Mouse (Mus musculus): ENCODE measurements at regions not wholly inside any gene's neighbourhood (a gene's known extent, or its start where the extent isn't known, plus 50 kb on each side); places are given as distances from the start of the nearest gene placed in this dataset.

DNA sequence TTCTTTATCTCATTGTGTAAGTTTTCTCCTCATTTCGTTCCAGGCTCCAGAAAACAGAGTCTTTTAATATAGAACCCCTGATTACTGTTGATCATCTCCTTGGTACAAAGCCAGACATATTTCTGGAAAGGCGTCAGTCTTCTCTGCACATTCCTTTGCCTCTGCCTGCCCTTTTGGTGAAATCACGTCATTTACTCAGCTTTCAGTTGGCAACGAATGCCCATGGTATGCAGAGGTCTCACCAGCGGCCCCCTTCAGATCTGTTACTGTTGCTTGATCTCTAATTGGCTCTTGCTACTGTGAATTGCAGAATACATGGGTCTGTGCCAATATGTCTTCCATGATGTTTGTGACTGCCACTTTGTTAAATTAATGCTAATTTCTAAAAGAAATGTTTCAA lies 412.0 kb upstream of the Pitx2 start:
- no peak for DNase-seq

DNA sequence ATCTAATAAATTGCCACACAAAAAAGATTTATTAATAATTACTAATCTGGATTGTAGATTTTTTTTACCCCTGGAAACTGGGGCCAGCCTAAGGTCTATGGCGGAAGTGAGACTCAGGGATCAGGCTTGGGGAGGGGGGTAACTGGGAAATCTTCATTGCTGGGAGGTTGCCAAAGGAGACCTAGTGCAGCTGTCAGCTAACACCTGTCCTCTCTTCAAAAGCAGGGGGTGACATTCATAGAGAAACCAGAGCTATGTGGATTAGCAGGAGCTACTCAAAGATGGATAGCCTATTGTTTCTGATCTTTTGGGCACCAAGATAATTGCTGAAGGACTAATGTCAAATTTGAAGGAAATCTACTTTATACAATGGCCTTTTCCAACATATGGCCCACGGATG lies 403.7 kb upstream of the Pitx2 start:
- DNase-seq = no peak

DNA sequence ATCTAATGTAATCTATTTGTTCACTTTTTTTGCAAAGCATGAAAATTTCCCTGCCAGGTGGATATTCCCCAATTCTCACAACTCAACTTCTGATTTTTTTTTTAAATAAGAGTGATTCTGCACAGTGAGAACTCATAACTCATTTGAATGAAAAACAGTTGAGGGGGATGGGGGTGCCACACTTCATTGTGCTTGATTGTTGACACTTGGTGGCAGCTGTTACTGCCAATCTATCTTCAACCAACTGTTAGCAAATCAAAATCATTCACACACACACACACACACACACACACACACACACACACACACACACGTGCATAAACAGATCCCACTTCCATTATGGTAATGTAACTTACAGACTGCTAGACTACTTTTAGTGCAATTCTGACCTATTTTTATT lies 401.8 kb upstream of the Pitx2 start:
- no peak for DNase-seq

DNA sequence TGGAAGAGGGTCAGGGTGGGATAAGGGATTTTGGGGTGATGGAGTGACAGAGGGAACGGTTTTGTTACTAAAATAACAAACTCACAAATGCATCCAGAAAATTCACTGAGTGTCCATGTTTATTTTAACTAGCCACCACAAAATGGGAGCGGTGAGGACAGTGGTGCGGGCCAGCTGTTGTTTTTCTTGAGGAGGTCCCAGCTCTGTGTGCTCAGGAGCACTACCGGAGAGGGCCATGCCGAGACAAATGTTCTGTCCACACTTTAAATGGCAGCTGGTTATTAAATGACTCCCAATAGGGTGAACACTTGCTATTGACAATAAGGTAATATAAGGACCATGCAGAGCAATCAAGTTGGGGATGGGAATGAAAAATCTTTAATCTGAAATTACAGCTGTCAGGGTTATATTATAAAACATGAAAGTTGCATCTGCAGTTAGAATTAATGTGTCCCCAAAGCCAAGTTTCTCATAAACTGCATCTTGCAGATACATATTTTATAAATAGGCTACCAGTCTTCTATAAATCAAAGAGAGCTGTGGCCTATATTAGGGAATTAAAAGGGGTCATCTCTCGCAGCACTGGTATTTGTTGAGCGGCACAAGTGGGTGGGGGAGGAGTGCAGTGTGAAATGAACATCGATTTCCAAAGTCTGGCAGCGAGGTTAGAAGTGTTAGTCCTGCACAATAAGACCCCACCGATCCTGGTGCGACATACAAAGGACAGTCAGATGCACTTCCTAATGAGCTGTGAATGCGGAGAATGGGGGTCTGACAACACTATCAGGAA lies 370.1 kb upstream of the Pitx2 start:
- no peak for DNase-seq

DNA sequence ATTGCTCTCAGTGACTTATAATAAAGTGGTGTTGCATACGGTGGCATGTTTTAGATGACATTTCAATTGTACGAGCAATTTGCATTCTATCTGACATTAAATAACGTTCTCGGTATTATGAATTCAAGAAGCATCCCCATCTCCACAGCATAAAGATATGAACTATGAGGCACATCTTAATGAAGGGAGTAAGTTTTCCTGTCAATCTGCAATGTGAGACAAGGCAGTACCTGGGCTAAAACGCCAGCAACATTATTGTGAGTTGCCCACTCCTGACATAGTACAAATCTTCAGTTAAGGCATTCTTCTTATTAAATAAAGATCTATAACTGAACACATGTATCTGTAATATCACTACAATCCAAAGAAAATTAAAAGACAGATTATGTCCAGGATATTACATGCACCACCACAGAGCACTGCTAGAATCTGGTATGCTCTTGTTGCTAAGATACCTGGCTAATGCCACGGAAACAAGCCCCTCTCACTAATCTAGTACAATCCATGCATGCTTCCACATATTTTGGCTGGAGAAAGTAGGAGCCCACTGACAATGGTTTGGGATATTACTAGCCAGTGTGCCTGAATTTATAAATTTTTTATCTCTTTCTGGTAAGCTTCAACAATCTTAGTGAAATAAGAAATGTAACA lies 349.2 kb upstream of the Pitx2 start:
- DNase-seq = no peak

DNA sequence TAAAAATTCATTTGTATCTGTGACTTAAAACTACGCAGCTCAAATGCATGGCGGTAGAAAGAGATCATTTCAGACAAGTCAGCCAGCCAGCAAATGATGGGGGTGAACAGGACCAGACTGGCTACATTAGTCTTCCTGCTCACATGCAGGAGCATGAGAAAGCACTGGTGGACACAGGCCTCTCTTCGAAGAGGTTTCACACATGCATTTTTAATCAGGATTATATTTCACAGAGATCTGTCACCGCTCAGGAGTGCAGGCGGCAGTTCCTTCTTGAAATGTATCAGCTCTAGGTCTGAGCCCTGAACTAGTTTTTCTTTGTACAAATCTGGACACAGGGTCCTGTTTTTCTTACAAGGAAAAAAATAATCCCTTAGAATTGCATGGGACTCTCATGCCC lies 343.2 kb upstream of the Pitx2 start:
- DNase-seq = no peak

DNA sequence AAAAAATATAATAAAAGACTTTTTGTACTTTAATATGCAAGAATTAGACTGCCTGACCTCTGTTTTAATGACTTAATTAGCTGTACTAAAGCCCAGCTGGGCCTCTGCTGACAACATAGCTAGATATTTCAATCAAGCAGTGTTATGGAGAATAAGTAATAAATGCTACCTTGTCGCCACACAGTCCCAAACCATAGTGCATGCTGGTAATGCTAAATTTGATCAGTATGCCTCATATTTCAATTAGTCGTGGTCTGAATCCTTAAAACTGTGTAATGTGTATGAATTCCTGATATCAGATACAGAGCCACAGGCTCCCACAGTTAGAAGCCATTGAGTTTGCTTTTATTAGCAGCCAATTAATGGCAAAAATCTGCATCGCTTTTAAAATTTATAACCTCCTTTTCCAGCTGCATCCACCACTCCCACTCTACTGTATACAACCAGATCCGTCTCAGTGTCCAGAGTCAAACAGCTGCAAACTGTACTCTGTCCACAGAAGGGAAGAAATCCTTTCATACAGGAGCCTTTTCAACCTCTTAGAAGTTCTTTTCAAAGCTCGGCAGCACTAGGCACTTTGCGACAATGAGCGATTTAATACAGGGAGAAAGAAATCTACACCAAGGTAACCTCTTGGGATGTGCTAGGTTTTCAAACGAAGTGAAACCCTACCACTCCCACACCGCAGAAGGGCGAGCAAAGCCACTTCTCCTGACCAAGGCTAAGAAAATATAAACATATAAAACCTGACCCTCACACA lies 317.8 kb upstream of the Pitx2 start:
- DNase-seq = no peak

DNA sequence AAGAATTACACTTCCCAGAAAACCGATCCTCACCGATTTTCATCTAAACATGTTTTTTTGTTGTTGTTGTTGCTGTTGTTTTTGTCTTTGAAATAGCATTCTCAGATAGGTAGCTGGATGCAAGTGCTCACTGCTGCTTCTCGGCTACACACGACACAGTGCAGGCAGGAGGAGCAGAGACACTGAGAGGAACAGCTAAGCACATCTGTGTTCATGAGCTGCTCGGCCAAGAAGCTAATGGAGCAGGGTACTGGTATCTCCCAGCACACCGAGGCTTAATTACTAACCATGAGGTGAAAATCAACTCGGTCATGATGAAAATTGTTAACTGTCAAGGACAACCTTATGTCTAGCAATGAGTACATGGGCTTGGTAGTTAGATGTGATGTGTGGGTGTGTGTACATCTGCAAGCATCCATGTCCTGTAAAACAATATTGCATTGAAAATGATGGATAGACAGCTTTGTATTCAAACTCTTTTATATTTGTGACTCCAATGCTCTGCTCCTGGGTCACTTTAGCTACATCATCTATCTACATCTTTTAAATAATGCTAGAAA lies 316.0 kb upstream of the Pitx2 start:
- DNase-seq = no peak

DNA sequence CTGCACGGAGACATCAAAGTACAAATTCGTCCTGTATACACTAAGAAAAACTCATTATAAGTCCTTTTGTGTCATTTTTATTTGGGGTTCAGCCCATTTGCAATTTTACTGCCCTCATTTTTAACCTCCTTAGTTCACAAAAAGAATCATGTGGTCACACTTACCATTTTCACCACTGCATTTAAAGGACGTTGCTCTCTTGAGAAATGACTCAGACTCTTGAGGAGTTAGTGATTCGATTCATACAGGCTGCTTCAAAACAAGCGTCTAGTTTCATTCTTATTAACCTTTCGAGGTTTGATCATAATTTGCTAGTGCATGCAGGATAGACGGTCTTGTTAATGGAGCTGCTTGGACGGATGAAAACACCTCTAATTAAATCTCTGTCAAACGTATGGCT lies 313.0 kb upstream of the Pitx2 start:
- no peak for DNase-seq

DNA sequence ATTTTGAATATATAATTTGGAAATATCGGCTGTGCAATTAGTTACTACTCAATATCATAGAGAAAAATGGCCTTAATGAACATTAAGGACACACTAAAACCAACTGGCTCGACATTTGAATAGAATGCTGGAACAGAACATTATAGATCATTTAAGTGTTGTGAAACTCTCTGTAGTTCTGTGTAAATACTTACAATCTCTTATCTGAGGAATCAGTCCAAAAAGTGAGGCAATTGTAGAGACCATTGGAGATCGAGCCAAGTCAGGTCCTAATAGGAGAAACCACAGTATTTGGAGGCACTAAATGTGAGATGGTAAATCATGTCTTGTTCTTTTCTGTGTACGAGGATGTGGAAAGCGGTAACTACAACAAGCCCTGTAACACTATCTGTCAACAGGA lies 308.6 kb upstream of the Pitx2 start:
- no peak for DNase-seq

DNA sequence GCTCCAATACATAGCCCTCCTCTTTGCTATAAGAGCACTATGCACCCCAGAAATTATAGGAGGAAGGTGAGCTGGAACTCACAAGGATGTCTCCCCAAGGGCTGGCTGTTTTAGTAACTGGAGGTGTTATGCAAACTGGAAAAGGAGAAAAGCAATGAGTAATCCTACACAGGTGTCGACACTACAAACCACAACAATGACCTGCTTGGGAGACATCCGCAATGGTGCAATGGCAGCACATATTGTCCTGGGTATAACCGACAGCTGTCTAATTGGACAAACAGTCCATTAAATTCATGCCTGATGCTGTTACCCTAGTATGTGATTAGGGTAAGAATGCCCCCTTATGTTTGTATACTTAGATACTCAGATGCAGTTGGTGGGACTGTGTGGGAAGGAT lies 303.1 kb upstream of the Pitx2 start:
- DNase-seq = no peak

DNA sequence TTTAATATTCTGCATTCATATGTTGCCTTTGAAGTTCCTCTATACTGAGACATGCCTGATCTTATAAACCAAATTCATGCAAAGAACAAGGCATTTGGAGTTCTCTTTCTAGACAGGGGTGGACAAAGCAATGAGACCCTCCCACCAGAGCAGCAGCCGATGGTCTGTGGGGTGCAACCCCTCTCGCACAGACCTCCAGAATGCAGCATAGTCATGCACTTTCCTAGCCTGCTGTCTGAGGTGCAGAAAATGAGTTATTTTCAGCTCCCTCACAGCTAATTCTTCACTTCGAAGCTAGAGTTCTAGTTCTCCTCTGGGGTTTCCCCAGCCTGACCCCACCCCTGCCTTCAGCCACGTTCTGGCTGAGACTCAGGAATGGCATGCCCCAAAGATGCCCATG lies 288.6 kb upstream of the Pitx2 start:
- DNase-seq = no peak

DNA sequence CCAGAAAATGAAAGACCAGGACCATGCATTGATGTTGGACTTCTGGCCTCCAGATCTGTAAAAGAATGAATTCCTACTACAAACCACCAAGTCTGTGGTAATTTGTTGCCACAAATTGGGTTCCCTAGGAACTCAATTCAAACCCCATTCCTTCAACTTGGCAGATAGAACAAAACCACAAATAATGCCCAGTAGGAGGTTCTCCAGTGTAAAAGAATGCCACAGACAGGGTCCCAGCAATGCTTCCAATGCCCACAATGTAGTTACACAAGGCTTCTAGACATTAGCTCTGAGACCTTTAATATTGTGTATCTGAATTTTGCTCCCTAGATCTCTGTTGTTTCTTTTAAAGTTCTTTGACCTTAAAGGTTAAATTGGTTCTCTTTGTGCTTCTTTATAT lies 278.2 kb upstream of the Pitx2 start:
- no peak for DNase-seq

DNA sequence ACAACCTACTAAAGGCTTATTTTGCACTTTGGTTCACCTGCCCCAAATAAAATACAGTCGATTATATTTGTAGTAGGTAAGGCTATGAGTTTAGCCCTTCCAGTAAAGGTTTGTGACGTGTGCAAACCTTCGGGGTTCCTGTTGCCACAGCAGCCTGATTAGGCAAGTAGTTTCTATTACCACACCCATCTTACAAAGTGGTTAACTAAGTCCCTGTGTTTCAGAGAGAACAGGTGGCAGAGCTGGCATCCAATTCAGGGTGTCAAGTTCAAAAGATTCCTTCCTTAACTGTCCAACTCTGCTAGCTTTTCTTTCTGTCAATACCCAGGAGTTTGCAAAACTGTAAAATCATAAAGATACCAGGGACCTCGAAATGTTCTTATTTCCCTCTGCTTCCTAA lies 277.5 kb upstream of the Pitx2 start:
- DNase-seq = no peak

DNA sequence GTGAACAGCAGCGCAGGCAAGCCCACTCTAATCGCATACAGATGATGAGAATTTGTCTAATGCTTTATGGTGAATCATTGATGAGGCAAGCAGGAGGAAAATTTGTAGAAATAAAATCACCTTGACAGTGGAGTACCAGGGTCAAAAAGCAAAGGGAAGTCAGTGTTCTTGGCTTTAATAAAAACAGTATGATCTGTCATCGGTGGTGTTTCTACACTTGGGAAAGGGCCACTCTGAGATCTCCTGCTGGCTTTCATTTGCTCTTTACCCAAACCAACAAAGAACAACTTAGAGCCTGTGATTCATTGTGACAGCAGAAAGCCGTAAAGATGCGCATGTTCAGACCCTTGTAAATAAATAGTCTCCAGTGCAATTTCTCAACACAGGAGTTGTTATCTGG lies 261.1 kb upstream of the Pitx2 start:
- DNase-seq = no peak

DNA sequence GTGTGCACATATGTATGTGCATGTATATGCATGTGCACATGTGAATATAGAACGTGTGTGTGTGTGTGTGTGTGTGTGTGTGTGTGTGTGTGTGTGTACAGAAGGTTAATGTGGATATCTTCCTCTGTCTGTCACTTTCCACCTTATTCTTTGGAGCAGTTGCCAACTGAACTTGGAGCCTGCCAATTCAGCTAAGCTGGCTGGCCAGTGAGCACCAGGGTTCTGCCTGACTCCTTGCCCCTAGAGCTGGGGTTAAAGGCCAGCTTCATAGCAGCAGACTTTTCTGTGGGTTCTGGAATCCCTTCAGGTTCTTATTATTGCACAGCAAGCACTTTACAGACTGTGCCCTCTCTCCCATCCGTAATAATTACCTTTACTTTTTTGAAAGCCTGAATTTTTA lies 258.5 kb upstream of the Pitx2 start:
- no peak for DNase-seq

DNA sequence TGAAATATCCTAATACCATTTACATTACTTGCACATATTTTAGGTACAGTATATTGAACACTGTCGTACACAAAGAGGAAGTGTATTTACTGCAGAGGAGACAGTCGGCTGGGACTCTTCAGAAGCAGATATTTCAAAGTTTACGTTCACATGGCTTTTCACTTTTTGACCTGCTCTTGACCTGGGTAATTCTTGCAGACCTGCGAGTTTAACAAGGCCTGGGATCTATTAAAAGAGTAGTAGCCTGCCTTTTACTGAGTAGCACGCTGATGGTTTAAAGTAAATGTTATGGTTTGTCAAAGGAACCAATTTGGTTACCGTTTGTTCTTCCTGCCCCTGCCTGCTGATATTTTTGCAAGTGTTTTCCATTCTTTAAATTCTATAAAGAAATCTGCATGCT lies 255.0 kb upstream of the Pitx2 start:
- no peak for DNase-seq

DNA sequence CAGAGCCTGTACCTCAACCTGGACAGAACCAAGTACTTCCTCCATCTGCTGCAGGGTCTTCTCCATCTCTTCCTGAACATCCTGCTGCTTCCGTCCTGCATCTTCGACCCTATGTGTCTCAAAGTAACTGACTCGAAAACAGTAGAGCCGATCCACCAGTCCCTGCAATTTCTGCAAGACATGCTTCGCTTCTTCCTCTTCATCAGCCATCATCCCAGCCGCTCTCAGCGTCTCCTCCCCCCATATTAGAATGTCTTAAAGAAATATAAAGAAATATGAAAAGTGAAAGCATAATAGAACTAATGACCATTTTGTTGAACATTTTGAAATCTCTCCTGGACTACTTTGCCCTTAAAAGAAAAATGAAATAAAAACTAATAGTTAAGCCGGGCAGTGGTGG lies 244.8 kb upstream of the Pitx2 start:
- DNase-seq = no peak

DNA sequence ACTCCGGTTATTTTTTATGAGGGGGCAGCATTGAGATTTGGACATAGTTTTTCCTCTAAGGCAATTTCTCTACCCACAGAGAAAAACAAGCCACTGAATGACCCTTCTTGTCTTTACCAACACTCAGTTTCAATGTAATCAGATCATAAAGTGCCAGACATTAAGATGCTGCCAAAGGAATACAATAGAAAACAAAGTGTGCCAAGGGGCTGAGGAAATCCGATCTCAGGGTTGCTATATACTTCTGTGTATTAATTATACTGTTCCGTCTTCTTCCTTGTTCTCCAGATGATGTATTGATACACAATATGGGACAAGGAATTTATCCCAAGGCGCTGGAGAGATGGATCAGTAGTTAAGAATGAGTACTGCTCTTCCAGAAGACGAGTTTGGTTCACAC lies 222.9 kb upstream of the Pitx2 start:
- no peak for DNase-seq

DNA sequence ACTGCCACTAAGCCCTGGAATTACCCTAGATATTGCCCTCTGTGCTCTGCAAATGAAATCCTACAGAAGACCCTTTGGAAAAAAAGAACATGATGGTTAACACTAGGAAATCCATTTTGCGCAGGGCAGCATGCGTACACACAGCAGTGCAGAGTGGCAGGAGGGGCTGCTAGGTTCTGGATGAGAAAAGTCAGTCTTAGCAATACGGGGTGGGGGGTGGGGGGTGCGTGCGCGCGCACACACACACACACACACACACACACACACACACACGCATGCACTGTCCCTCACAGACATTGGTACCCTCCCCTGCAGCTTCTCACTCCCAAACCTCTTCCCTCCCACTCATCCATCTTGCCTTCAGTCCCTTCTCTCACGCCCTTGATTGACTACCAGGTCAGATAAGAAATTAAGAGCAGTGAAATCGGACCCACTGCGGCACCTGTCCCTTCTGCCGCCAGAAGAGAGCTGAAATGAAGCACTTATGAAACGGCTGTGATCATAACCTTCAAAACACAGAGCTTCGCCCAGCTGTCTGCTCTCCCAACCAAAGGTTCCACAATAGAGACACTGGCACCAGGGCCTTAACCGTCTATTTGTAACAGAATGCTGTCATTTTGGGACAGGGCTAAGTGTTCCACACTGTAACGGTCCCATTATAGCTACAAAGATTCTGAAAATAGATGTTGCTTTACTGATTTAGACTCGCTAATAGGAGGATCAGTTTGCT lies 209.3 kb upstream of the Pitx2 start:
- DNase-seq = no peak

DNA sequence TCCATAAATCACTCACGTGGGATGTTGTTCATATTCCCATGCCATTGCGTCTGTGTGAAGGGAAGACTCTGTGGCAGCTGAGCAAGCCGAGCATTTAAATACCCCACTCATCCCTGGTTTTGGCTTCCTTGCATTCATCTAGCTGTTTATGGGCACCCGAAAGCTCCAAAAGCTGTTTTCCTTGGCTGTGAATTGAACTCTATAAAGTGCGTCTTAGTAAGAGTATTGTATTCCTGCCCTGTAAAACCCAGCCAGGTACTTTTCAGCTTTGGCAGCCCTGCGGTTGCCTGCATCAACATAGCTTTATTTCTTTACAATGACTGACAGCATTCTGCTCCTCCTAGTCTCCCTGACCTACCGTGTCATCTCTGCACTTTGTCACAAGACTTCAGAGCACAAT lies 196.8 kb upstream of the Pitx2 start:
- DNase-seq = no peak

DNA sequence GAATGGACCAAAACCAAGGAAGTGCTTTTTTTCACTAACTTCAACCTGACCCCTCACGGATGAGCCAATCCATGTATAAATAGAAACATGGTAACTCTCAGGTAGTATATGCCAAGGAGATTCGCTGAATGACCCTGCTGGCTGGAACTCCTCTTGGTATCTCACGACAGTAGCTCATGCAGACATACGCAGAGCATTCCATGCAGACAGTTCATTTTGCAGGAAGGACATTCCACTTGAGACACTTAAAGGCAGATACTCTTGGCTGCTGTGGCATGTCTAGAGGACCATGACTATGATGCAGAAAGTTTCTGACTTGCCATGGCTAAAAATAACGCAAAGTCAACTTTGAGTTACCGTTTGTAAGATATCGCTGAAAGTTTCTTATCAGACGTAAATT lies 195.6 kb upstream of the Pitx2 start:
- no peak for DNase-seq

DNA sequence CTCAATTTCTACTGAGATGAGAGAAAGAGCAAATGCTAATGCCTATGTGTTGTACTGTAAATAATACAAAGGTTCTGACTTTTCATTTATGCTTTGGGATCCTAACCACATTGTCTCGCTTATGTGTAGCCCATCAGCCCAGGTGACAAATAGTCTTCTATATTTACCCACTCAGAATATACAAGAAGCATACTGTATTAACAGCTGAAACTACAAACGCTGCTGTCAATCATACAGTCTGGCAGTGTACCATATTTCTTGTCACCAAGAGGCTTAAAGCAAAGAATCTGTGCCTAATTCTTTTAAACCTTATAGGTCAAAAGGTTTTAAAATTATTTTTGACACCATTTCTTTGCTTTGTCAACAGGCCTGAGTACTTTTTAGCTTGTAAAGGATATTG lies 160.8 kb upstream of the Pitx2 start:
- DNase-seq = no peak

Data from cerebellum, postnatal 14 days (tissue).